Mouse (Mus musculus): ENCODE results near the gene Folr2.

The Folr2 gene

DNA sequence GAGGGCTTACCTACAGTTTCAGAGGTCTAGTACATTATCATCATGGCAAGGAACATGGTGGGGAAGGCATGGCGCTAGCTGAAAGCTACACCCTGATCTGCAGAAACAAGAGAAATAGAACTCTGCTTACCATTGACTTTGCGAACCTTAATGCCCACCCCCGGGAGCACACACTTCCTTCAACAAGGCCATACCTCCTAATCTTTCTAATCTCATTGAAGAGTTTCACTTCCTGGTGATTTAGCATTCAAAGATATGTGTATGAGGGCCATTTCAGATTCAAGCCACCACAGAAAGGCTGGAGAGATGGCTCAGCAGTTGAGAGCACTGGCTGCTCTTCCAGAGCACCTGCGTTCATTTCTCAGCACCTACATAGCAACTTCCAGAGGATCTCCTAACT lies at the start of gene Folr2:
Gene Folr2, minus strand, starts transcription at position 101 of the 400 bp plus-strand sequence.
- no peak for DNase-seq

DNA sequence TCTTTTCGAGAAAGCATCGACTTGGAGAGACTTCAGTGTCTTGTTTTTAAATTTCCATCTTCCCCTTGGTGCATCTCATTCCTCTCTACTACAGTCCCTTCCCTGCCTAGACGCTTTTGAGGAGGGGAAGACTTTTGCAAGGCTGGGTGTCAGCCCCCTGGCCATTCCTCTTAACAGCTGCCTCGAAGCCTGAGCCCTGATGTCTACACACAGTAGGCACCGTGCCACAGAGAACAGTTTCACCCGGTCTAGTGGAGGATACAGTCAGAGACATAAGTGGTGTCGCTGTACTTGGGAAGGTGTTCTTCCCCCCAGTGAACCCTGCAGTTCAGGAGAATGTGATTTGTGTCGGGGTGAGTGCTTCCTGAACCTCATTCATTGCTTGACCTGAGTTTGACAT lies 49.7 kb upstream of the Folr2 start:
- no peak for DNase-seq

DNA sequence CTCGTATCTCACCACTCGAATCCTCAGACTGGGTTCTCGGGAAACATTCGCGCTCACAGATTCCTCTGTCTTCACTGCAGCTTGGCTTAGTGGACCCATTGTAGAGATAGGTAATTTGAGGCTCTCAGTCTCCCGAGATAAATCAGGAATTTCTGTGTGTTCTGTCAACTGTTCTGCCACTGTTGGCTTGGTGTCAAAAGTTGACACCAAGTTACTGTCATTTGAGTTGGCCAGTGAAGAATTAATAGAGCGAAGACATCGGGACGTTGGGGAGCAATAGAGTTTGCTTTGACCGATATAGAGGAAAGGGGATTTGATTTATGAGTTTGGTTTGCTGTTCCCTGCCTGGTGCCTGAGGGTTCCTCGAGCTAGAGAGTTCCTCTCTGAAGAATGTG lies 49.3 kb upstream of the Folr2 start, which contains the start of gene Tomt:
Gene Tomt, minus strand, starts transcription at position 73 of the 395 bp plus-strand sequence.
- DNase-seq, result no peak

DNA sequence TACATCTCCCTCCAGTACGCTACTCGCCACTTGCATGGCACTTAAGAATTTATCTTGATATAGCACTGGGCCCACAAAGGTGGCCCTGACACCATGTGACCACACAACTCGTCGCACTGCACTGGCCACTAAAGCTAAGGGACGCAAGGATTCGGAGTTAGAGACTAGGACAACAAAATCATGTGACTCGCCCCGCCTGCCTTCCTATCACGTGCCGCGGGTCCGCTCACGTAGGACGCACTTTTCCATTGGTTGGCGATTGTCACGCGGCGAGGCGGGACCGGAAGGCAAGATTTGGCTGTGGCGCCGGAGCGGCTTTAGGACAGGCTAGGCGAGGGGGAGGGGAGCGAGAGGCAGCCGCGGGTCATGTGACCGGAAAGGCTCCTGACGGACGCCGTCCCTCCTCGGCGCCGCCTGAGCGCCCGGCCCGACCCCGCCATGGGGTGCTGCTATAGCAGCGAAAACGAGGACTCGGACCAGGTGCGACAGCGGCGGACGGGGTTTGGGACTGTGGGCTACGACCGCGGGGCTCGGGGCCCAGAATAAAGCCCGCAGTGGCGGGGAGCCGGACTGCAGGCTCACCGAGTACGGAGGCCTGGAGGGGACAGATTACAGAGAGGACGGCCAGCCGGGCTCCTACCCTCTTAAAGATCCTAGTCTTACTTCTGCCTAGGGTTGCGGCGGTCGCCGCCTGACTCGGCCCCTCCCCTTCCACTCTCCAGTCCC lies 48.7 kb upstream of the Folr2 start, which contains the start of gene Lamtor1:
Gene Lamtor1, plus strand, starts transcription at position 344 of the 726 bp plus-strand sequence.
- DNase-seq, result peak; percentile 100

DNA sequence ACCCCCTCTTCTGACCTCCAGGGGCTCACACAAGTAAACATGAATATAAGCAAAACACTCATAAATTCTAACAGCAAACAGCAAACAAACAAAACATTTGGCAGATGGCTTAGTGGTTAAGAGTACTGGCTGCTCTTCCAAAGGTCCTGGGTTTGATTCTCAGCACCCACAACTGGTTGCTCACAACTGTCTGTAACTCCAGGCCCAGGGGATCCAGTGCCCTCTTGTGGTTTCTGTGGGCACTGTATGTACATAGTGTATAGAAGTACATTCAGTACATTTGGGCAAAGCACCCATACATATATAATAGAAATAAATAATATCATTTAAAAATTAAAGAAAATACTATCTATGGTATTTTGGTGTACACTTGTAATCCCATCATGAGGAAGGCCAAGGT lies 45.9 kb upstream of the Folr2 start:
- DNase-seq, result no peak

DNA sequence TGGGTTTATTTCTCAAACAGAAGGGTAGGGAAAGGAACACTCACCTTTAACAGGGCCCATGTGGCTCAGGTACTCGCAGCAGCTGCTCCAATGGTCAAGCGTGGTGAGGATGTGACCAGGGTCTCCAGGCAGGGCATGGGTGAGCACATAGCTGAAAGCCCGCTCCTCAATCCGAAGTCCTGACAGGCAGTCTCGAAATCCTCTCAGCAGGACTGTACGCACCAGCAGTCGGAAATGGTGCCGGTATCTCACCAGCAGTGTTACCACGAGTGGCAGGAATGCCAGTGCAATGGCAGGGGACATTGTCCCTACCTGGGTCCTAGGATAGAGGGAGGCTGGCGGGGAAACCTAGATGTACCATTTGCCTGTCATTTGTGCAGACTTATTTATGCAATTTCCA lies 45.0 kb upstream of the Folr2 start:
- DNase-seq, result no peak

DNA sequence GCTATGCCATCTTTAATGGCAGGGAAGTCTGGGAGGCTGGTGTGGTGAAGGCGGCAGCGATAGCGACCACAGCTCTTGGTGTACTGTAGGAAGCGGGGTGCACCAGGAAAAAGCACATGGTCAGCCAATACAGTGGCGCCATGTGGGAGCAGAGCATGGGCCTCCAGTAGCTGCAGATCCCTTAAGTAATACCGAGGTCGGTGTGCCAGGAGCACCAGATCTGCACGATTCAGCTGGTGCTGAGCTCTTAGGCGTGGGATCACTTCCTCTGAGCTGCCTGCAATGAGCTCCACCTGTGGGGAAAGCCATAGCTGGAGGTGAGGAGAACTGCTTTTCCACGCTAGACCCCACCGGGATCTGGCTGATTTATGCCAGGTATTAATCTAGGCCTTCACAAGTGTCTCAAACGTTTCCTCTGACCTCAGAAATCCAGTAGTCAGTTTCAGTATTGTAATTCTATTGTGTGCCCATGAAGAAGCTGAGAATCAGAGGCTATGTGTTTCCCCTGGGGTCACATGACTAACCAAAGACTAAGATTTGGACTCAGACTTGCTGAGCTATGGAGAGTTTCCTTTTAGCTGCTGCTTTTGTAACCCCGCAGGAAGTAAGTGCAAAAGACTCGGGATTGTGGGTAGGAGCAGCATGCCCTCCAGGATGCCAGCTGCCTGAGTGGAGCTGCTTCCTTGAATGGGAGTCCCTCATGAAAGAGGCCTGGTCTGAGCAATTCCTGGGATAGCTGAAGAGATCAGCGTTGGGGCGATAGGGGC lies 43.5 kb upstream of the Folr2 start:
- DNase-seq, result no peak

DNA sequence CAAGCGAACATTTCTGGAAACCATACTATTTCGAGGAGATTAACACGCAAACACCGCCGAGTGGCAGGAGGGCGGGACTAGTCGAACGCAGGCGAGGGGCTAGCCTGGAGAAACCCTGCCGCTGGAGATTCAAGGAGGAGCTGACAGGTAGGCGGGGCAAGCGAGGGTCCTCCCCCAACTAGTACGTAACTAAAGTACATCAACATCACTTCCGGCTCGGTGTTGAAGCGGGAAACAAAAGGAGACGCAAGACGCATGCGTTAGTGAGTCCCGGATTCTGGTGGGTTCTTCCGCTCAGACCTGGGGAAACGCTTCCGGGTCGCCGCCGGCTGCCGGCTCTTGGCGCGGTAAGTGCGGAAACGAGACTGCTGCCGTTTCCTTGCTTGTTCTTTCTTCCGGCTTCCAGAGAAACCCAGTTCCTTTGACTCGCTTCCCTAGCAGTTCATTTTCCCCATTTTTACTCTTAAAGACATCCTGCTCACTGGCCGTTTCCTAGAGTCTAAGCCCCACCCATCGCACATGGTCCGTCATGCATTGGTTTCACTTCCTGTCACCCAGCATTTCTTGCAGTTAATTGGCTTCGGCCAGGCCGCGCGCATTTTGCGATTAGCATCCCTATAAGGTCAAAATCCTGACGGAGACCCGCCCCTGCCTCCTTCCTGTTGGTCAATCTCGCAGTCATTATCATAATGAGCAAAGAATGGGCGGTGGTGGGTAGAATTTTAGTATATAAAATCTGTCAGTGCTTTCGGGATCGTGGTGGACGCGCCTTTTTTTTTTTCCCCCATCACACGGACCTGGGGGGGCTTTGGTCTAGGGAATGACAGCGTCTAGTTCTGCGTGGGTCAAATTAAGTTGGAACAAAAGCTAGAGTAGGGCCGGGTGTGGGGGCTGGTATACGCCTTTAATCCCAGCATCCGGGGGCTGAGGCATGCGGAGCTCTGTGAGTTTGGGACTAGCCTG lies 39.4 kb upstream of the Folr2 start:
- DNase-seq, result peak; percentile 99

DNA sequence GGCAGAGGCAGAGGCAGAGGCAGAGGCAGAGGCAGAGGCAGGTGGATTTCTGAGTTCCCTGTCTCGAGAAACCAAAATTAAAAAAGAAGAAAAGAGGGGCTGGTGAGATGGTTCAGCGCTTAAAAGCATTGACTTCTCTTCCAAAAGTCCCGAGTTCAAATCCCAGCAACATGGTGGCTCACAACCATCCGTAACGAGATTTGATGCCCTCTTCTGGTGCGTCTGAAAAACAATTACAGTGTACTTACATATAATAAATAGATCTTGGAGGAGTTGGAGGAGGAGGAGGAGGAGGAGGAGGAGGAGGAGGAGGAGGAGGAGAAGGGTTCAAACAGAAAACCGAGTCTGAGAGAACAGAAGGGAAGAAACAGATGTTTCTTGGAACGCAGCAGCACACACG lies 38.7 kb upstream of the Folr2 start:
- DNase-seq, result peak; percentile 11

DNA sequence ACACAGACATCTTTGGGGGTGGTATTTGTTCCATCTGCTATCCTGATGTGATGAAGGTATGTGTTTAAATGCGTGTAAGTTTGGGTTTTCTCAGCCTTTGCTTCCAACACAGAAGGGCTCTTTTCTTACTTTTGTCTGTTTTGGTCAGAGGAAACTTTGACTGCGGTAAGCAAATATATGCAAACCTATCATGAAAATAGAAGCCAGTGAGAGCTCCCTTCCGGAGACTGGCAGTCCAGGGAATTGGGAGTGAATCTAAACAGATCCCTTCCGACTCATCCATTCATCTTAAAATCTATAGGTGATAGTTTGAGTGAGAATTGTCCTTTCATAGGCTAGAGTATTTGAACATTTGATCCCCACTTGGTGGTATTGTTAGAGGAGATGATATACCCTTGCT lies 31.5 kb upstream of the Folr2 start:
- no peak for DNase-seq

DNA sequence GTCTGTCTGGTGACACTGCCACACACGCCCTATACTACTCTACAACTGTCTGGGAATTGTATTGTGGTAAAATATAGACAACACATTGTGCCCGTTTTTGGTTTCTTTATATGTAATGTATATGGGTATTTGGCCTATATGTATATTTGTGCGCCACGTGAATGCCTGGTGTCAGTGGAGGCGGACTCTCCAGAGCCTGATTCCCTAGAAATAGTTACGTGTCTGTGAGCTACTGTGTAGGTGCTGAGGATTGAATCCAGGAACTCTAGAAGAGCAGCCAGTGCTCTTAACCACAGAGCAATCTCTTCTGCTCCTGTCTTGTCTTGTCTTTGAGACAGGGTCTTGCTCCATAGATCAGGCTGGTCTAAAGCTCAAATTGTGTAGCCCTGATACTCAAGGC lies 29.3 kb upstream of the Folr2 start:
- no peak for DNase-seq

DNA sequence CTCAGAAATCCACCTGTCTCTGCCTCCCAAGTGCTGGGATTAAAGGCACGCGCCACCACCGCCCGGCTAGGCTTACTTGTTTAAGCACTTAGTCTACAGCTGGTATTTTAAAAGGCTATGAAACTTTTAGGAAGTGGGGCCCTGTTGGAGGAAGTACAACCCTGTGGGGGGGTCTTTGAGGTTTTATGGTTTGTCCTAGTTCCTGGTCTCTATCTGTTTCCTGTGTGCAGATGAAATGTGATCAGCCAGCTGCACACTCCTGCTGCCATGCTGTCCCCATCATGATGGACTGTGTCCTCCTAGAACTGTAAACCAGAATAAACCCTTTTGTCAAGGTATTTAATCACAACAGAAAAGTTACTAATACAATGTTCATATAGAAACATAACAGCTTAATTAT lies 27.2 kb upstream of the Folr2 start:
- no peak for DNase-seq

DNA sequence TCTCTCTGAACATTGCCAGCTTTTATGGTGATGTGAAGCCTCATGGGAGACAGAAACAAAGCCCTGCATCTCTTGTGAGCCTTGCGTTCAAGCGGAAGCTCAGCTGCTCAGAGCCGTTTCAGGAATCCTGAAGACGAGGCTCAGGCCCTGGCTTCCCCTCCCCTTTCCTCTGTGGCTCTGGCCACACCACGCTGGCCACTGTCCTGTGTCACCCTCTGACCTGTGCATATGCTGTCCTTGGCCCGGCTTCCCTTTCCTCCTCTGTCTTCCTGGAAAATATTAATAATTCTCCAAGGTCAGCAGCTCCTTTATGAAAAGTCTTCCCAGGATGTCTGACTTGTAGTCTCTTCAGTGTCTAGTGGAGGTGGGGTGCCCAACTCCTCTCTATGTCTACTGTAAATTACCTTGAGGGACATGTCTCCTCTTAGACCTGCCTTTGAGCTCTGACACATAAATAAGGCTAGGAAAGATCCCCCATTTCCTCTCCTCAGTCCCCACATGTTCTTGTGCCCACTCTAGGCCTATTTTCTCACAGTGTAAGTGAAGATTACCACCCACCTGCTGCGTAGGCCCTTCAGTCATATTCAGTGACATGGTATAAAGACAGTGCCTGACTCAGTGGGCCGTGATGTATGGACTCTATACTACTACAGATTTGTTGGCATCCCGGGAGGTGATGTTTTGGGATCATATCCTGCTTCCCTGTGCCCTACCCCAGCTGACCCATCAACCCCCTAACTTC lies 25.6 kb upstream of the Folr2 start:
- no peak for DNase-seq

DNA sequence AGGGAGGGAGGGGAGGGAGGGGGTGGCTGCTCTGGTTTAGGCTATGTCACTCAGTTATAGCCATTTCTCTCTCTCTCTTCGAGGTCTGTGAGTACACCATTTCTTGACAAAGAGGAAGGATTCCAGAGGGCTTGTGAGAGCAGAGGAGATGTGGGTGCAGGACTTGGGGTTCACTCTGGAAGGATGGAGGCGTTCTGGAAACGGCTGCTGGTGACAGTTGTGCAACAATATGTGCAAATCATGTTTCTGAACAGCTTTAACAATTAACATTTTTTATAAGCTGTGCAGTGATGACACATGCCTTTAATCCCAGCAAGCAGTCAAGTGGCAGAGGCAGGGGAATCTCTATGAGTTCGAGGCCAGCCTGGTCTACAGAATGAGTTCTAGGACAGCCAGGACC lies 23.9 kb upstream of the Folr2 start:
- DNase-seq, result no peak

DNA sequence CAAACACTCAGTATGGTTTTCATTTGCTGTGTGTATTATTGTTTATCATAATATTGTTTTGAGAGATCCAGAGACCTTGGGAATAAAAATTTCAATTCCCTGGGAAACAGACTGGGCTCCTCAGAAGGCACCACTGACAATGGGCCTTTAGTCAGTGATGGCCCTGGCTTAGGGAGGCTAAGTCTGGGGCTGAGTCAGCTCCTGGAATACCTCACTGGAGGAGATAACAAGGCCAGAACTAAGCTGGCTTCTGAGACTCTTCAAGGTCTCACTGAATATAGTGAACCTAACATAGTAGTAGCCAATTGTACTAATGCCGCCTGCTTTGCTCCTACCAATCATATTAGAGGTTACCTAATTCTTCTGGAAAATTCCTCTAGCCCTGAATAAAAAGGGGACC lies 19.0 kb upstream of the Folr2 start:
- no peak for DNase-seq

DNA sequence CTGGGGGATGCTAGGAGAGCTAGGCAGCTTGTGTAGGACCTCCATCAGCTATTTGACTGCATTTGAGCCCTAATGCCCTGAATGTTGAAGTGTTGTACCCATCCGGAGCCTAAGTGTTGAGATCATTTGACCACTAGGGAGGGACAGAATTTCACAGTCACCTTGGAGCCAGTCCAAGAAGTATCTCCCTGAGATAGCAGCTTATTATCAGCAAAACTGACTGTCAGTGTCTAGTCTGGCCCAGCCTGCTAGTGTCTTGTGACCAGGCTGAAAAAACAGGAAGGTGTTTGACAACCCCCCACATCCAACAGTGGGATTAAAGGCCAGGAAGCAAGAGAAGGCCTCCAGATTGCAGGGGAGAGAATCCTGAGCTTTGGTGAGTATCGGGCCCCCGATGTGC lies 14.3 kb upstream of the Folr2 start:
- DNase-seq, result no peak

DNA sequence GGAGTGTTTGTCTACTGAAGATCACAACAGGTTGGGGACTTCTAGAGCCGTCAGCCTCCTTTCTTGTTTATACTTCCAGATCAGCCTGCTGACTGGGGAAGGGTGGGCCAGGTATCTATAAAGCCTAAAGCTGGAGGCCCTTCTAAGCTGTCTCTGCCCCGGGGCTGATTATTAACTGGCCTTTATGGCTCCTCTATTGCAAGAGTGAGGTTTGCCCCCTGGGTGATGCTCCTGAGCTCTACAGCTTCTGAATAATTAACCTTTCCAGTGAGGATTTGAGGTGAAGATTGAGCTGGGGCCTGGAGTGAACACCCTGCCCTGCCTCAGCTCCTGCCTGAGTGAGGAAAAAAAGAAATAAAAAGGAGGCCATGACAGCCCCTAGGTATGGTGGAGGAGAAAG lies 13.6 kb upstream of the Folr2 start, which contains the start of gene Folr1:
Gene Folr1, minus strand, starts transcription at position 160 of the 400 bp plus-strand sequence.
- no peak for DNase-seq

DNA sequence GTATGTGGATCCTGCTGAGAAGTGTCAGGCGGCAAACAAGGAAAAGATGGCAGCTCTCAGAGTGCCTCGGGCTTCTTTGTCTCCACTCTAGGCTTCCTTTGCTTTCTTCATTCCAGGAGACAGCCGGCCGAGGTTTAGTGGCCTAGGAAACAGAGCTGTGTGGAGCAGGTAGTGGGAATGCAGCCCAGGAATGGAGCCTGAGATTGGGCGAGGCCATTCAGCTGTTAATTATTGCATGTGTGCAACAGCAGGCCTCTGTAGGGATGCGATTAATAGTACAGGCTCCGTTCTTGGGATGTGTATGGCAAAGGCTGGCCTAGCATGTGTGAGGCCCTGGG lies 12.1 kb upstream of the Folr2 start:
- DNase-seq, result no peak

DNA sequence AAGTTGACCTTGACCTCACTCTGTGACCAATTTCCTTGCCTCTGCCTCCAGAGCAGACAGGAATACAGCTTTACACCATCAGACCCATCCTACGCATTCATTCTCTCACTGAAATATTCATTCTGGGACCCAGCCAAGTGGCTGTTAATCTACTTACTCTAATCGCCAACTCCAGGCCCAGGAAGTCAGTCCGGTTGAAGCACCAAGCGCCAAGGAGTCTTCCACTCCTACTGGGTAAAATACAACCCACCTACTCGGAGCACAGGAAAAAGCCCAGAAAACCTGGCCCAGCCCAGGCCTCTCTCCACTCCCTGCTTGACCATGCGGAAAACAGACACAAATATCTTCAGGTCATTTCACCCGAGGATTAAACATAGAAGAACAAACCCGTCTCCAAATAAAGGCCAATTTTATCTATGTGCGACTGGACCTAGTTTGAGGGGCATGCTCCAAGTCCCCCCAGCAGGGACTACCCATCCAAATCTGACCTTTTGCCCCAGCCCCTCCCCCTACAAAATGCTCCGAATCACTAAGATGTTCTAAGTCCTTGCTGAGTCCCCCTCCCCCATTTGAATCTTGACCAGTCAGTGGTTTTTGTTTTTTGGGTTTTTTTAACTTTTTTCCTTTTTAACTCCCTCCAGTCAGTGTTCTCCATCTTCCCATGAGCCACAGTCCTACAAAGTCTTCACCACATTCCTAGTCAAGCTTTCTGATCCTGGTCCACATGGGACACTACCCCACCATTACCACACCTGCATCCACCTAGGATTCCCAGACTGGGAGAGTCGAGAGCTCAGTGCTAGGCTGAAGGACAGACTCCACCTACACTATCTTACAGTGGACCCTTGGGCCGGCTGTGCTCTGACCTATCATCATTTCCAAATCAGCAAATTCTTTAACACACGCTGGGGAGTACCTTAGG lies 11.5 kb upstream of the Folr2 start:
- no peak for DNase-seq

DNA sequence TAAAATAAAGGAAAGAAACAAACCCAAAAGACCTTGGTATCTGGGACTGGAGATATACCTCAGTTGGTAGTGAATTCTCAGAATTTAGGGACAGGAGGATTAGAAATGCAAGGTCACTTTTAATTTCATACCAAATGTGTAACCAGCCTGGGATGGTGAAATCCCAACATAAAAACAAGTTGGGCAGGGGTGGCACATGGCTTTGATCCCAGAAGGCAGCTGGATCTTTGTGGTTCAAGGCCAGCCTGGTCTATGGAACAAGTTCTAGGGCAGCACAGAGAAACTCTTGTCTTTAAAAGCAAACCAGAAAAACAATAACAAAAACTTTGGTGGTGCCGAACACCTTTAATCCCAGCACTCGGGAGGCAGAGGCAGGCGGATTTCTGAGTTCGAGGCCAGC lies 10.5 kb upstream of the Folr2 start:
- no peak for DNase-seq

DNA sequence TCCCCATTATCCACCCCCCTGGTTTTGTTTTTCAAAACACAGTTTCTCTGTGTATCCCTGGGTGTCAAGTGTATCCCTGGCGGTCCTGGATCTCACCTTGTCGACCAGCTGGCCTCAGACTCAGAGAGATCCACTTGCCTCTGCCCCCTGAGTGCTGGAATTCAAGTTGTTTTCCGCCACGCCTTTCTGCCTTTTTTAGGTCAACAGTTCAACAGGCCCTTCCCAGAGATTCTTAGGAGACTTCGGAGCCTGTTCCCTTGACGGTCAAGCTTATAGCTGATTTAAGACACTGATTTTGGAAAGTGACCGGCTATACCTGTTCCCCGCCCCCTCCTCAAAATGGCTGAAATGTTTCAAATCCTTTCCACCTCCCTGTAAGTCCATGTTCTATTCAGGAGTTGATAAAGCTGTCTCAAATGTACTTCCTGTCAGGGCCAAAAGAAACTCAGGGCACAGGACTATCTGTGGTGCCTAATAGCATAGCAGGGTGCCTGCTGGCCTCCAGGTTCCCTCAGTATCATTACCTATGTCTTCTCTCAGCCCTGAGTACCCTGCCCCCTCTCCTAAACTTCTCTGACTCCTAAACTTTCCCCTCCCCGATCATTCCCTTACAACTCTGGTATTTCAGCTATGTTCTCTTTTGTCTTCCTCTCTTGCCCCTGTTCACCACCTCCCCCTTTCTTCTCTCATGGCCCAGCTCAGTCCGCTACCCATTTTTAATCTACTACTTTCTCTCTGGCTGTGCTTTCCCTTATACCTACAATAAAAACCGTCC lies 9.7 kb upstream of the Folr2 start:
- no peak for DNase-seq
